Mouse (Mus musculus): Measurements from ENCODE around the gene Myadml2.

DNA sequence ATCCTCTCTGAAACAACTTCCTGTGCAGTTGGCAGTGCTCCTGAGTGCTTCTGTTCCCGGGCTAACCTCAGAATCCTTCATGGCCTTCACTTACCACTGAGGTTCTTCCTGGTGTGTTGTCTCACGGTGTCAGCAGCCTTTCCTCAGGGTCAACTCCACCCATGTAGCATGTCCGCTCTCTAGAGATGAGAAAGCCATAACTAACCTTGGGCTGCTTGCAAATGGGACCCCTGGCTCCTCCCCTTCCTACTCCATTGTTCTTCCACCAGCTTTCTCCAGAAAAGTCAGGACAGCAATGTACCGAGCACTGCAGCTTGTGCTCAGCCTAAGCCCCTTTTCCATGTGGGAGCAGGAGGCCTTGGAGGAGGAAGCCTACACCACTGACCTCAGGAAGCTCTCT lies 41.2 kb downstream of the Myadml2 start:
- no peak for TF ChIP-seq CTCF (IDR thresholded peaks at IDR 0.05; ENCODE audit: insufficient read depth, low read length)
- TF ChIP-seq POLR2A (IDR thresholded peaks at IDR 0.05; ENCODE audit: borderline replicate concordance, extremely low read depth, low read depth, low read length): no peak
